Mouse (Mus musculus) gastrocnemius, adult 18-20 months (tissue): Measurements from ENCODE around the gene Nxph1. TPM values are rescaled to one million over a fixed set of nuclear protein-coding genes. Genes with fewer than 3 reads are reported as not detected.

Experiments used
- DNase-seq: peaks from one replicate; pipeline ENCODE4 v3.0.0; 2021; ENCODE audit warnings: low spot score
- long read RNA-seq, 2 experiments: library from polyadenylated mRNA; stranded (forward); transcript quantifications; one replicate each; pipeline ENCODE4 v2.0.0; 2021
- total RNA-seq, 2 experiments: library from RNA; stranded (reverse); gene quantifications; 2 replicates each; pipeline ENCODE4 v1.2.3; 2021

Nxph1 gene
- total RNA-seq = not detected
- long read RNA-seq, experiment 1 = 0 reads
- long read RNA-seq, experiment 2 = 0 reads

- no peak for DNase-seq
Measured at GRCm38 (mm10) chr6:8948131-8948470, at the start of gene Nxph1. Nxph1 (plus strand) TSS chr6:8948431.

- DNase-seq = no peak
Measured at GRCm38 (mm10) chr6:8900021-8900728, 48.1 kb upstream of the Nxph1 start.

GRCm38 (mm10) chr6:8900729-8901122 lies 47.5 kb upstream of the Nxph1 start:
- DNase-seq = no peak

GRCm38 (mm10) chr6:8907917-8908316 lies 40.3 kb upstream of the Nxph1 start:
- DNase-seq = no peak

- no peak for DNase-seq
Measured at GRCm38 (mm10) chr6:8913404-8913803, 34.8 kb upstream of the Nxph1 start.

GRCm38 (mm10) chr6:8914682-8915081 lies 33.5 kb upstream of the Nxph1 start:
- DNase-seq = no peak

- no peak for DNase-seq
Measured at GRCm38 (mm10) chr6:8924481-8924880, 23.8 kb upstream of the Nxph1 start.

- DNase-seq = no peak
Measured at GRCm38 (mm10) chr6:8935241-8935640, 13.0 kb upstream of the Nxph1 start.

- peak; percentile 48 for DNase-seq
Measured at GRCm38 (mm10) chr6:8935705-8936104, 12.5 kb upstream of the Nxph1 start.

- no peak for DNase-seq
Measured at GRCm38 (mm10) chr6:8936168-8936567, 12.1 kb upstream of the Nxph1 start.

GRCm38 (mm10) chr6:8948471-8949411 lies 510 bp downstream of the Nxph1 start:
- no peak for DNase-seq

- no peak for DNase-seq
Measured at GRCm38 (mm10) chr6:8949665-8950201, 1.5 kb downstream of the Nxph1 start.

GRCm38 (mm10) chr6:8950611-8951325 lies 2.5 kb downstream of the Nxph1 start:
- no peak for DNase-seq

- DNase-seq = no peak
Measured at GRCm38 (mm10) chr6:8951326-8951695, 3.1 kb downstream of the Nxph1 start.

- DNase-seq = no peak
Measured at GRCm38 (mm10) chr6:8951884-8952590, 3.8 kb downstream of the Nxph1 start.

GRCm38 (mm10) chr6:8955817-8956529 lies 7.7 kb downstream of the Nxph1 start:
- DNase-seq = no peak

- no peak for DNase-seq
Measured at GRCm38 (mm10) chr6:8956743-8957528, 8.7 kb downstream of the Nxph1 start.

- DNase-seq = no peak
Measured at GRCm38 (mm10) chr6:8957529-8957887, 9.3 kb downstream of the Nxph1 start.

- DNase-seq = no peak
Measured at GRCm38 (mm10) chr6:8958081-8958919, 10.1 kb downstream of the Nxph1 start.
